Mouse (Mus musculus) G1E (cell line): Measurements from ENCODE around the gene Atrnl1. TPM values are rescaled to one million over a fixed set of nuclear protein-coding genes. Genes with fewer than 3 reads are reported as not detected.

ENCODE experiments used
- ATAC-seq: 2 replicates; pipeline ENCODE4 v1.8.0; 2016; ENCODE audit warnings: mild to moderate bottlenecking; ENCODE audit not compliant: insufficient number of reproducible peaks, poor library complexity, low FRiP score, severe bottlenecking; ENCODE audit errors: extremely low read depth
- DNase-seq: peaks from one replicate; pipeline ENCODE4 v3.0.0; 2012; ENCODE audit warnings: low spot score
- H3K27me3 ChIP-seq: 2 replicates; pipeline ENCODE4 v1.6.1; 2012; ENCODE audit warnings: mild to moderate bottlenecking, low read length, inconsistent platforms; ENCODE audit not compliant: insufficient read depth
- H3K36me3 ChIP-seq: replicated peaks from 2 replicates; pipeline ENCODE3; 2012; ENCODE audit warnings: mild to moderate bottlenecking, inconsistent platforms
- H3K4me1 ChIP-seq: 2 replicates; pipeline ENCODE4 v1.6.1; 2012; ENCODE audit warnings: low read depth, low read length, inconsistent platforms, mixed read lengths; ENCODE audit not compliant: insufficient read depth
- H3K4me3 ChIP-seq: 2 replicates; pipeline ENCODE4 v1.5.1; 2012; ENCODE audit warnings: low read depth, mild to moderate bottlenecking, inconsistent platforms, low read length, moderate library complexity, mixed read lengths
- H3K9me3 ChIP-seq: replicated peaks from 2 replicates; pipeline ENCODE4 v1.6.1; 2012; ENCODE audit warnings: inconsistent platforms
- CTCF ChIP-seq: IDR thresholded peaks from 2 replicates; pipeline ENCODE4 v1.5.1; 2012; ENCODE audit warnings: low read depth, low read length, inconsistent platforms, mixed read lengths
- GATA1 ChIP-seq: IDR thresholded peaks from 2 replicates; pipeline ENCODE4 v1.6.1; 2012; ENCODE audit warnings: borderline replicate concordance, low read length, inconsistent platforms, mixed read lengths
- GATA2 ChIP-seq: IDR thresholded peaks from 2 replicates; pipeline ENCODE4 v1.6.1; 2012; ENCODE audit warnings: low read depth, low read length, inconsistent platforms, borderline replicate concordance
- POLR2AphosphoS5 ChIP-seq: IDR thresholded peaks from 2 replicates; pipeline ENCODE4 v1.6.1; 2012; ENCODE audit warnings: low read depth, low read length, inconsistent platforms; ENCODE audit not compliant: insufficient replicate concordance
- TAL1 ChIP-seq: conservative IDR thresholded peaks from 2 replicates; pipeline ENCODE4 v1.6.1; 2012; ENCODE audit warnings: low read depth, low read length, inconsistent platforms, mixed read lengths
- polyA plus RNA-seq: library from polyadenylated mRNA; stranded (reverse); fragments of >175 nt; gene quantifications from 2 replicates; pipeline ENCODE4 v1.2.3, GENCODE M21; 2012
- total RNA-seq, 2 experiments: library from RNA; stranded (forward) in 1 of 2; stranded (reverse) in 1 of 2; fragments of 200-1000 nt in 1 of 2; fragments of >200 nt in 1 of 2; fragmentation: Nextera tagmentation in 1 of 2; gene quantifications; 2 replicates each; pipeline ENCODE4 v1.2.3; 2014 to 2017

The Atrnl1 gene
- total and polyA plus RNA-seq, 3 experiments: 0.52 to 5.8 (median 3.2) TPM

DNA sequence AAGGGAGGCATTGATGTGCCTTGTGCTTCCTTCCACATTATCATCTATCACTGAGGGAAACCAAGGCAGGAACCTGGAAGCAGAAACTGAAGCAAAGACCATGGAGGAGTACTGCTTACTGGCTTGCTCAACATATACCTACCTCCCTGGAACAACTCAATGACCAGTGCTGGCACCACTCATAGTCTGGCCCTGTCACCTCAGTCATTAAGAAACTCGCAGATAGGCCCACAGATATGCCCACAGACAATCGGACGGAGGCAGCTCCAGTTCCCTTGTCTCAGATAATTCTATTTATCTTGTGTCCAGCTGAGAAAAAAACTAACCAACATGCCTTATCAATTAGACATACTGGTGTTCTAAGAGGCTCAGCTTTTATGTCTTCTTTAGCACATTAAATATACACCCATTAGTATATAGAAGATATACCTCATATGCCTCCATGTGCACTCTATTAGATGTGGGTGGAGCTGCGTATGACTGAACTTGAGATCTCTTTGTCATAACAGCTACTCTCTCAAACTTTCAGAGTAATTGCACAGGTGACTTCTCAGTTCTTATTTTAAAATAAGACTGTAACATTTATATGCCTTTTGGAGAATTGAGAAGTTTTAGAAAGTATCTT lies 334.9 kb downstream of the Atrnl1 start:
- H3K36me3 ChIP-seq: no peaks in the 10 kb centered on the region
- H3K27me3 ChIP-seq: no peaks in the 10 kb centered on the region
- DNase-seq: no peak
- no peaks in the 10 kb centered on the region for H3K4me1 ChIP-seq
- TF ChIP-seq TAL1: no peak
- TF ChIP-seq POLR2AphosphoS5: no peak
- no peak for TF ChIP-seq GATA2
- no peak for TF ChIP-seq CTCF
- TF ChIP-seq GATA1: no peak
- no peak overlapping the region for H3K4me3 ChIP-seq
- peaks cover 15% of the 10 kb centered on the region for H3K9me3 ChIP-seq
- no peak for ATAC-seq

- Histone ChIP-seq H3K4me3 (no peak overlapping the region), H3K9me3 (peaks cover 4% of the 10 kb centered on the region), H3K27me3 (no peaks in the 10 kb centered on the region), H3K36me3 (no peaks in the 10 kb centered on the region), H3K4me1 (no peaks in the 10 kb centered on the region)
- TF ChIP-seq GATA2: no peak
- TF ChIP-seq TAL1: no peak
- TF ChIP-seq POLR2AphosphoS5: no peak
- no peak for TF ChIP-seq GATA1
- no peak for TF ChIP-seq CTCF
- ATAC-seq (no peak), DNase-seq (no peak)
These were observed 337.7 kb downstream of the Atrnl1 start for GRCm38 (mm10) chr19:57948489-57948888.

DNA sequence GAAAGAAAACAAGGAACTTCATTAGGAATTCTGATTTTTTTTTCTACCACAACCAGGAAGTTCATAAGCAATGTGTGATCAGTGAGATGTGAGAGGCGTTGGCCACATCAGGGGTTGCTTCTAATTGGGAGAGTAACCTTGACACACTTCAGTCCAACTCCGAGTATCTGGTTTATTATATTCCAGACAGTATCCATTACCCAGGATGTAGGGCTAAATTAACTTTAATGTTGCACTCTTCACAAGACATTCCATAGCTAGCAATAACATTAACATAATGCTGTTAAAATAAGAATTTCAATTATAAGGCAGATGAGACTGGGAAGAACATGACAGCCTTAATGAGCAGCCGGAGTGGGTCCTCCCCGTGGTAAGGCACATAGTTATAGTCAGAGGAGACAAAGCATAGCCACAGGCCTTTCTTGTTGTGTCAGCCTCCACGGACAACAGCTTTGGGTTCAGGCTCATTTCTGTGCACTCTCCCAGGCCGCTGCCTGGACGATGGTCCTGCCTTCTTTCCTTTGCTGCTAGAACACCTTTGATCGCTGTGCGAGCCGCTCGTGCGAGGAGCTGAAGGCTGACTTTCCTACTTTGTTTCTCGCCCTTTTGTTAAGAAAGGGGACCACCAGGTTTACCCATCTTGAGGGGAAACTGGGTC lies 338.6 kb downstream of the Atrnl1 start:
- ATAC-seq (no peak), DNase-seq (no peak)
- Histone ChIP-seq H3K4me1 (no peaks in the 10 kb centered on the region), H3K36me3 (no peaks in the 10 kb centered on the region), H3K27me3 (no peaks in the 10 kb centered on the region), H3K4me3 (no peak overlapping the region), H3K9me3 (peaks cover 8% of the 10 kb centered on the region)
- no peak for TF ChIP-seq CTCF
- TF ChIP-seq GATA1: no peak
- TF ChIP-seq POLR2AphosphoS5: no peak
- TF ChIP-seq TAL1: no peak
- no peak for TF ChIP-seq GATA2

GRCm38 (mm10) chr19:57954131-57954530 lies 343.3 kb downstream of the Atrnl1 start:
- Histone ChIP-seq H3K9me3 (peaks cover 5% of the 10 kb centered on the region), H3K36me3 (no peaks in the 10 kb centered on the region), H3K4me1 (no peaks in the 10 kb centered on the region), H3K27me3 (no peaks in the 10 kb centered on the region), H3K4me3 (no peak overlapping the region)
- ATAC-seq: no peak
- TF ChIP-seq POLR2AphosphoS5: no peak
- DNase-seq: no peak

- peaks cover 5% of the 10 kb centered on the region for H3K9me3 ChIP-seq
- TF ChIP-seq CTCF: no peak
- no peak for TF ChIP-seq GATA2
- no peak for TF ChIP-seq POLR2AphosphoS5
- no peak for TF ChIP-seq GATA1
- TF ChIP-seq TAL1: no peak
- DNase-seq: no peak
- ATAC-seq: no peak
- H3K36me3 ChIP-seq: no peaks in the 10 kb centered on the region
- H3K27me3 ChIP-seq: no peaks in the 10 kb centered on the region
- H3K4me3 ChIP-seq: no peak overlapping the region
- H3K4me1 ChIP-seq: no peaks in the 10 kb centered on the region
These were observed 345.6 kb downstream of the Atrnl1 start for GRCm38 (mm10) chr19:57956459-57956858.

GRCm38 (mm10) chr19:57957363-57957762 lies 346.5 kb downstream of the Atrnl1 start:
- no peak for DNase-seq
- no peak overlapping the region for H3K4me3 ChIP-seq
- H3K9me3 ChIP-seq: peaks cover 8% of the 10 kb centered on the region
- TF ChIP-seq TAL1 (no peak), POLR2AphosphoS5 (no peak), GATA1 (no peak), GATA2 (no peak), CTCF (no peak)
- H3K4me1 ChIP-seq: no peaks in the 10 kb centered on the region
- no peaks in the 10 kb centered on the region for H3K36me3 ChIP-seq
- no peak for ATAC-seq
- H3K27me3 ChIP-seq: no peaks in the 10 kb centered on the region

- H3K4me3 ChIP-seq: no peak overlapping the region
- ATAC-seq: no peak
- no peaks in the 10 kb centered on the region for H3K27me3 ChIP-seq
- H3K9me3 ChIP-seq: peaks cover 8% of the 10 kb centered on the region
- H3K4me1 ChIP-seq: no peaks in the 10 kb centered on the region
- no peaks in the 10 kb centered on the region for H3K36me3 ChIP-seq
- no peak for TF ChIP-seq TAL1
- TF ChIP-seq POLR2AphosphoS5: no peak
- TF ChIP-seq CTCF: no peak
- no peak for TF ChIP-seq GATA2
- no peak for TF ChIP-seq GATA1
- DNase-seq: no peak
These were observed 347.3 kb downstream of the Atrnl1 start for GRCm38 (mm10) chr19:57958154-57958553.
